ENCODE assay signal across 9 mouse cellular contexts in the genomic region with DNA sequence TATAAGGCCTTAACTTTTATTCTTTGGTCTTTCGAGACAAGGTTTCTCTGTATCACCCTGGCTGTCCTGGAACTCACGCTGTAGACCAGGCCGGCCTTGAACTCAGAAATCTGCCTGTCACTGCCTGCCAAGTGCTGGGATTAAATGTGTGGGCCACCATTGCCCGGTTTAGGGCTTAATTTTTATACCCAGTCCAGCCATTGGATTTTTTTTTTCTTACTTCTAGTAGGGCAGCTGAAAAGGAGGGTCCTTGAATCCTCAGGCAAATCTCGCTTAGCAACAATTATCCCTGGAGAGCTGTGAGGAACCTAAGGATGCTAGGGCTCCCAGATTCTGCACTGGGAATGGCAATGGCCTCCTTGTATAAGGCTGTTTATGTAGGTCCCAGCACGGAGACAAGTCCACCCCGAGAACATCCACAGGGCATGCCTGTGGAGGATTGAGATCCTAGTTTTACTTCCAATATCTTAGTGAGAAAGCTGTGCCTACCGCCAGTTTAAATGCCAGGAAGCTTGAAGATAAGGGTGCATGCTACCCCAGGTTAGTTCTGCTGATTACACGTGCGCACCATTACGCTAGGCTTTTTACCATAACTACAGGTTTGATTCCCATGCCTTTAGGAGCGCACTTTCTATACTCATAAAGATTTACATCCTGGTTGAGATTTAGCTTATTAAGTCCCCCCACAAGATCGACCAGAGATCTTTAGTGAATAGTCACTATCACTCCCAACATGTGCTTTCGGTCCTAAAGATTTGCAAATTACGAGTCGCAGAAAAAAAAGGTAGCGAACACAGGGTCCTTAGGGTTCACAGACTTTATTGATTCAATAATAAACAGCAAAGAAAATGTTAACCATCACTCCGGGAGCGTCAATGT. TPM values are rescaled to one million over a fixed set of nuclear protein-coding genes. Genes with fewer than 3 reads are reported as not detected.
DNase-seq lines count a peak whose midpoint lies in the region; ATAC-seq and TF ChIP-seq lines count a peak whose summit lies in the region.
"Had no signal": no experiment of that assay in that cellular context is flagged by ENCODE, and none has a peak within 500 bp of the region (broad histone marks: within the 10 kb centered on the region; RNA-seq: fewer than 3 reads in every experiment).

No protein-coding gene starts in this region.

- H3K4me1 ChIP-seq in heart, embryonic 12.5 days (replicated peaks) = peaks cover 16% of the 10 kb centered on the region
- H3K4me1 ChIP-seq in ES-E14 (ENCODE audit: control insufficient read depth in 2 of 2, insufficient read depth in 2 of 2, low read length in 2 of 2, poor library complexity in 1 of 2) = peaks cover 0 to 3% of the 10 kb centered on the region in 2 experiments; a peak in 1 of 4 replicates
- peaks cover 26% of the 10 kb centered on the region for H3K4me1 ChIP-seq in forebrain, embryonic 15.5 days

- H3K4me3 ChIP-seq in heart, embryonic 12.5 days = peak overlapping the region; percentile 73
- peak overlapping the region; percentile 81 to 87 for H3K4me3 ChIP-seq in ES-E14 (ENCODE audit: insufficient read depth in 1 of 2, low read depth in 1 of 2, low read length in 2 of 2, poor library complexity in 1 of 2, severe bottlenecking in 1 of 2)
- peak overlapping the region; percentile 75 for H3K4me3 ChIP-seq in forebrain, embryonic 15.5 days
- peak overlapping the region; percentile 85 for H3K4me3 ChIP-seq in macrophage (ENCODE audit: inconsistent target)

- peaks cover 19% of the 10 kb centered on the region for H3K79me2 ChIP-seq in macrophage (ENCODE audit: inconsistent target)

- DNase-seq in heart, postnatal 36 days = no peak
- no peak for DNase-seq in ES-E14 (ENCODE audit: low read depth, low spot score)
- no peak for DNase-seq in gastrocnemius, postnatal 25 days
- no peak for DNase-seq in cerebellum, postnatal 10 days
- DNase-seq in cerebellum, adult 11 months = no peak

- intact Hi-C loops in heart, postnatal 36 days (cut with DNase I) = no loop called here

- in situ Hi-C loops in ES-E14 (cut with MboI; ENCODE audit: low sequenced_read_pairs in 2 of 2, unreplicated experiment in 2 of 2) = no loop called here

- peak overlapping the region; percentile 89 for H3K9ac ChIP-seq in heart, embryonic 12.5 days
- peak overlapping the region; percentile 97 for H3K9ac ChIP-seq in ES-E14 (ENCODE audit: insufficient read depth, low read depth, low read length, poor library complexity, severe bottlenecking)
- H3K9ac ChIP-seq in forebrain, embryonic 15.5 days (replicated peaks) = peak overlapping the region; percentile 76

- peak overlapping the region; percentile 72 for H3K4me2 ChIP-seq in heart, embryonic 12.5 days
- H3K4me2 ChIP-seq in forebrain, embryonic 15.5 days (replicated peaks) = peak overlapping the region; percentile 85

- WGBS in heart, embryonic 12.5 days = 16% methylated on average over 19 of the region's 19 CpGs
- 13% methylated on average over 19 of the region's 19 CpGs for WGBS in forebrain, embryonic 15.5 days
- 30% methylated on average over 19 of the region's 19 CpGs for WGBS in macrophage (ENCODE audit: missing documents)

- H3K27ac ChIP-seq in heart, embryonic 12.5 days (ENCODE audit: poor library complexity, severe bottlenecking) = peak overlapping the region; percentile 82
- H3K27ac ChIP-seq in ES-E14 (ENCODE audit: insufficient read depth, low read depth, low read length, poor library complexity, severe bottlenecking) = peak overlapping the region; percentile 88
- H3K27ac ChIP-seq in forebrain, embryonic 15.5 days (replicated peaks) = peak overlapping the region; percentile 91
- peak overlapping the region; percentile 70 for H3K27ac ChIP-seq in macrophage

- H3K27me3 ChIP-seq in heart, embryonic 12.5 days (replicated peaks) = no peaks in the 10 kb centered on the region
- H3K27me3 ChIP-seq in forebrain, embryonic 15.5 days = no peaks in the 10 kb centered on the region

- H3K9me3 ChIP-seq in heart, embryonic 12.5 days (replicated peaks) = no peaks in the 10 kb centered on the region
- no peaks in the 10 kb centered on the region for H3K9me3 ChIP-seq in ES-E14 (ENCODE audit: control insufficient read depth, insufficient read depth, low read depth, low read length)
- H3K9me3 ChIP-seq in forebrain, embryonic 15.5 days = no peaks in the 10 kb centered on the region

- peaks cover 14% of the 10 kb centered on the region for H3K36me3 ChIP-seq in heart, embryonic 12.5 days
- H3K36me3 ChIP-seq in ES-E14 (ENCODE audit: control insufficient read depth, insufficient read depth, low read length, poor library complexity, severe bottlenecking) = peaks cover 20% of the 10 kb centered on the region
- H3K36me3 ChIP-seq in forebrain, embryonic 15.5 days = peaks cover 11% of the 10 kb centered on the region; the same call in 1 of the 2 replicates
- no peaks in the 10 kb centered on the region for H3K36me3 ChIP-seq in macrophage (ENCODE audit: inconsistent target)

- no peak for ATAC-seq in heart, embryonic 12.5 days (ENCODE audit: insufficient number of reproducible peaks, low FRiP score)
- no peak for ATAC-seq in forebrain, embryonic 15.5 days (replicated peaks)

TF ChIP-seq in ES-E14, 5 proteins besides CTCF, POLR2A, EP300 and RAD21:
- TF ChIP-seq MAFK (IDR thresholded peaks at IDR 0.05; ENCODE audit: insufficient read depth, low read depth, low read length) (no peak), ZNF384 (IDR thresholded peaks at IDR 0.05; ENCODE audit: low read depth, low read length) (0 out of 2 replicates have a peak, but pooled peaks have one; percentile 3), ZC3H11A (IDR thresholded peaks at IDR 0.05; ENCODE audit: borderline replicate concordance, low read depth, low read length) (no peak)

RNA-seq across cellular contexts. Expression of gene 1810009A15Rik, which starts 0.8 kb away (rescaled TPM):
- 64.2 and 64.5 TPM in 2 replicates for polyA plus RNA-seq in heart, embryonic 12.5 days (2016; fragmentation: Nextera tagmentation; extraction: Ambion mirVana)
- 10 to 100 TPM; 18.7 to 20.4 TPM for total RNA-seq in heart, postnatal 36 days (2021)
- 146 and 214 TPM in 2 replicates for total RNA-seq in ES-E14 (2012; rRNA removed)
- 53.9 and 55.0 TPM in 2 replicates for polyA plus RNA-seq in forebrain, embryonic 15.5 days (2015; fragmentation: Nextera tagmentation; extraction: Ambion mirVana)
- total RNA-seq in macrophage (2018; cell fraction: chromatin; rRNA removed) = 10 to 100 TPM in 16 of 26 experiments, 1 to 10 TPM in 10; 3.4 to 31.2 (median 12.0) TPM
- total RNA-seq in macrophage (2018; cell fraction: cytosol; rRNA removed) = 10 to 100 TPM; 26.5 to 65.8 (median 48.7) TPM
- total RNA-seq in macrophage (2018; cell fraction: nucleus; rRNA removed) = 10 to 100 TPM in 19 of 26 experiments, 1 to 10 TPM in 7; 2.6 to 31.2 (median 14.8) TPM
- 48.2 to 79.8 TPM (median 50.8 TPM) in 3 replicates for polyA plus RNA-seq in macrophage (2018)
- 10 to 100 TPM; 13.1 to 18.0 TPM for total RNA-seq in gastrocnemius, postnatal 25 days (2021)

RNA-seq across cellular contexts. Expression of gene Gm49416, which starts 0.9 kb away (rescaled TPM):
- not detected in 2 replicates for polyA plus RNA-seq in heart, embryonic 12.5 days (2016; fragmentation: Nextera tagmentation; extraction: Ambion mirVana)
- total RNA-seq in heart, postnatal 36 days (2021) = not detected
- total RNA-seq in ES-E14 (2012; rRNA removed) = not detected in 2 replicates
- polyA plus RNA-seq in forebrain, embryonic 15.5 days (2015; fragmentation: Nextera tagmentation; extraction: Ambion mirVana) = 0.25 TPM in 1 of 2 replicates, not detected in the other
- not detected for total RNA-seq in macrophage (2018; cell fraction: chromatin; rRNA removed)
- total RNA-seq in macrophage (2018; cell fraction: cytosol; rRNA removed) = not detected
- 1 to 10 TPM in 3 of 26 experiments, not detected in 23; 1.8 to 3.4 (median 2.5) TPM for total RNA-seq in macrophage (2018; cell fraction: nucleus; rRNA removed)
- polyA plus RNA-seq in macrophage (2018) = not detected in 3 replicates
- total RNA-seq in gastrocnemius, postnatal 25 days (2021) = not detected
- total RNA-seq: neutrophil, adult 5-6 weeks had no signal

RNA-seq across cellular contexts. Expression of gene Gm49403, which starts 4.1 kb away (rescaled TPM):
- polyA plus RNA-seq in heart, embryonic 12.5 days (2016; fragmentation: Nextera tagmentation; extraction: Ambion mirVana) = not detected in 2 replicates
- not detected for total RNA-seq in heart, postnatal 36 days (2021)
- not detected in 2 replicates for total RNA-seq in ES-E14 (2012; rRNA removed)
- polyA plus RNA-seq in forebrain, embryonic 15.5 days (2015; fragmentation: Nextera tagmentation; extraction: Ambion mirVana) = not detected in 2 replicates
- not detected for total RNA-seq in macrophage (2018; cell fraction: chromatin; rRNA removed)
- not detected for total RNA-seq in macrophage (2018; cell fraction: cytosol; rRNA removed)
- not detected for total RNA-seq in macrophage (2018; cell fraction: nucleus; rRNA removed)
- not detected in 3 replicates for polyA plus RNA-seq in macrophage (2018)
- total RNA-seq in gastrocnemius, postnatal 25 days (2021) = not detected
- total RNA-seq: neutrophil, adult 5-6 weeks had no signal

RNA-seq across cellular contexts. Expression of gene Lbhd1, which starts 4.3 kb away (rescaled TPM):
- 61.5 and 66.4 TPM in 2 replicates for polyA plus RNA-seq in heart, embryonic 12.5 days (2016; fragmentation: Nextera tagmentation; extraction: Ambion mirVana)
- total RNA-seq in heart, postnatal 36 days (2021) = 1 to 10 TPM; 1.7 to 3.4 TPM
- total RNA-seq in ES-E14 (2012; rRNA removed) = 11.0 and 14.3 TPM in 2 replicates
- polyA plus RNA-seq in forebrain, embryonic 15.5 days (2015; fragmentation: Nextera tagmentation; extraction: Ambion mirVana) = 59.1 and 74.7 TPM in 2 replicates
- total RNA-seq in macrophage (2018; cell fraction: chromatin; rRNA removed) = 10 to 100 TPM in 1 of 26 experiments, 1 to 10 TPM in 18, under 1 TPM in 6, not detected in 1; 0.47 to 12.9 (median 2.7) TPM
- 1 to 10 TPM; 1.2 to 5.7 (median 2.4) TPM for total RNA-seq in macrophage (2018; cell fraction: cytosol; rRNA removed)
- total RNA-seq in macrophage (2018; cell fraction: nucleus; rRNA removed) = 1 to 10 TPM in 16 of 26 experiments, under 1 TPM in 10; 0.47 to 6.0 (median 1.4) TPM
- polyA plus RNA-seq in macrophage (2018) = 1.5 to 3.7 TPM (median 2.5 TPM) in 3 replicates
- 10 to 100 TPM in 1 of 2 experiments, 1 to 10 TPM in 1; 4.8 to 10.3 TPM for total RNA-seq in gastrocnemius, postnatal 25 days (2021)

RNA-seq across cellular contexts. Expression of gene Ints5, which starts 5.0 kb away (rescaled TPM):
- 28.9 and 30.1 TPM in 2 replicates for polyA plus RNA-seq in heart, embryonic 12.5 days (2016; fragmentation: Nextera tagmentation; extraction: Ambion mirVana)
- 10 to 100 TPM; 11.5 to 13.6 TPM for total RNA-seq in heart, postnatal 36 days (2021)
- 54.0 and 59.3 TPM in 2 replicates for total RNA-seq in ES-E14 (2012; rRNA removed)
- polyA plus RNA-seq in forebrain, embryonic 15.5 days (2015; fragmentation: Nextera tagmentation; extraction: Ambion mirVana) = 42.0 and 43.7 TPM in 2 replicates
- total RNA-seq in macrophage (2018; cell fraction: chromatin; rRNA removed) = 10 to 100 TPM in 7 of 26 experiments, 1 to 10 TPM in 19; 1.7 to 14.4 (median 5.6) TPM
- total RNA-seq in macrophage (2018; cell fraction: cytosol; rRNA removed) = 10 to 100 TPM in 18 of 26 experiments, 1 to 10 TPM in 8; 4.9 to 17.3 (median 13.0) TPM
- 10 to 100 TPM in 14 of 26 experiments, 1 to 10 TPM in 12; 4.8 to 19.6 (median 10.4) TPM for total RNA-seq in macrophage (2018; cell fraction: nucleus; rRNA removed)
- 4.4 to 13.0 TPM (median 11.6 TPM) in 3 replicates for polyA plus RNA-seq in macrophage (2018)
- 1 to 10 TPM; 8.3 to 9.4 TPM for total RNA-seq in gastrocnemius, postnatal 25 days (2021)
